Mouse (Mus musculus): ENCODE measurements around the gene Rad9b. TPM values are rescaled to one million over a fixed set of nuclear protein-coding genes. Genes with fewer than 3 reads are reported as not detected.

Gene Rad9b
- total RNA-seq, 4 experiments from 2014 or later = 0.13 to 0.63 (median 0.42) TPM

DNA sequence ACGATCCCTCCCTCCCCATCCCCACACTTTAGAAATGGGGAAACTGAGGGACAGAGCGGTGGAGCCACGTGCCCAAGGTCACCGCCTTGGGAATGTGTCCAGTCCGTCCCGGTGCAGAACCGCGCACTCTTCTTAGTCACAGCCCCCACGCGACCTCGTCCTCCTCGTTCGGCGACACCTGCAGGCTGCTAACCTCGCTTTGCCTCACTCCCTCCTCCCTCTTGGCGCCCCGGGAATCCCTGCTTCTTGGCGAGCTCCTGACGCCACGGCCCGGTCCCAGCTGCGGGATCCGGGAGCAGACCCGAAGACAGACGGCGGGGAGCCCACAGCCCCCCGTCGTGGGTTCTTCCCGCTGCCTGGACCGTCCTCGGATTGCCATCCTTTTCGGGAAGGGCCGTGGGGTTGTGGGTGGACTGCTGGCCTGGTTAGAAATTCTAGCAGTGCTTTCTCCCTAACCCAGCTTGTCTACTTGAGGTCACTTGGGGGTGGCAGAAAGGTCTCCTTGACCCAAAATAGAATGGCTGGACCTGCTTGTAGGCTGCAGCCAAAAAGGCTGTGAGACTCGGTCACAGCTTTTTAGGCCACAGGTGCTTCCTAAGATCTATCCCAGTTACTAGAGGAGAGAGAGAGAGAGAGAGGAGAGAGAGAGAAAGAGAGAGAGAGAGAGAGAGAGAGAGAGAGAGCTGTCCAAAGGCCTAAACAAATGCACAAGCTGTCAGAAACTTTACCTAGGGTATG, 68.8 kb downstream of the Rad9b start:
- DNase-seq (ENCODE audit: low spot score in 2 of 2) = peak in 1 of 2 experiments; percentile 59

DNA sequence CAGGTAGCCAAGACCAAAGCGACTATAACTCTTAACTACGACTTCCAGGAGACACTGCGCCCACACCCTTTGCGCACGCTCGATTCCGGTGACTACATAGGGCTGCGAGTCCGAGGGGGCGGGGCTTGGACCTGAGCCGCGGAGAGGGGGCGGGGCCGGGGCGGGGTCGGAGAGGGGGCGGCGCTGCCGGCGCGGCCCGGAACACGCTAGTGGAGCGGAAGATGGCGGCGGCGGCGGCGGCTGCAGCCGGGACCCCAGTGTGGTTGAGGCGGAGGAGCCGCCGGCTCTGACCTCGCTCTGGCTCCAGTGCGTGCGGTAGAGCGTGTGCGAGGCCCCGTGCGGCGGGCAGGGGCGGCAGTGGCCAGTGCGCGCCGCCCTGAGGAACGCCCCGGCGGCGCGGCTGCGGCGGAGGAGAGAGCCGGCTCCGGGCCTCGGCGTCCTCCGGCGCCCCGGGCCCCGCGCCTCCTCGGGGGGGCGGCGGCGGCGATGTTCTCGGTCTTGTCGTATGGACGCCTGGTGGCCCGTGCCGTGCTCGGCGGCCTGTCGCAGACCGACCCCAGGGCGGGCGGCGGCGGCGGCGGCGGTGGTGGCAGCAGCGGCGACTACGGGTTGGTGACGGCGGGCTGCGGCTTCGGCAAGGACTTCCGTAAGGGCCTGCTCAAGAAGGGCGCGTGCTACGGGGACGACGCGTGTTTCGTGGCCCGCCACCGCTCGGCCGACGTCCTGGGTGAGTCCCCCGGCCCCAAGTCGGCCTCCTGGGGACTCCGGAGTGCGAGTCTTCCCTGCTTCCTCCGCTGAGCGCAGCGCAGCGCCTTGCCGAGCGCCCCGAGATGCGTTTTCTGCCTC, 69.6 kb downstream of the Rad9b start, which contains the start of gene Pptc7:
Pptc7 (plus strand) TSS at position 183 of the 846 bp plus-strand sequence.
- peak; percentile 72 to 84 for DNase-seq (ENCODE audit: low spot score in 2 of 2)

- DNase-seq (ENCODE audit: low spot score in 2 of 2) = no peak
Observed at GRCm38 (mm10) chr5:122283828-122284182, 70.2 kb downstream of the Rad9b start.

DNA sequence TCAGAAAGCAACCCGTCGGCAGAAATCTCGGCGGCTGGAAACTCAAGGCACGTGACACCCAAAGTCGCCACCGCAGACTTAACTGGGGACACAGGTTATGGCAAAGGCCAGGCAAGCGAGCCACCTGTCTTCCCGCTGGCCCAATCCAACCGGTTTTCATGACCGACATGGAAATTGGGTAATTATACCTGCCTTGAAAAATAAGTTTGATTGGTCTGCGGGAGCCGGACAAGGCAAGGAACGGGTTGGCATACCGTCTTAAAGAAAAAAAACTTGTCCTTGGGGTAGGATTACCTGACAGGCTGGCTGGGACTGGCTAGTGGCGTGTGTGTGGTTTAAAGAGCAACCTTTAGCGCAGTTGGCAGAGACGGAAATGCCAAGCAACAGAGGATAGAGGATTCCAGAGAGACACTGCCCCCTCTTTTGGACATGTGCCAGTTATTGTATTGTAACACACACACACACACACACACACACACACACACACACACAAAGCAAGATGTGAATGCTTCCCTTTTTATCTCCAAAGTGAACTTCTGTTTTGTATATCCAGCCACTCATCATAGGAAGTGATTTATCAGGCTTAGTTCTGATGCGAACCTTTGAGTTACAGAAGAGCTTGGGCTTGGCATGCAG, 73.1 kb downstream of the Rad9b start:
- peak; percentile 36 to 66 for DNase-seq (ENCODE audit: low spot score in 2 of 2)

GRCm38 (mm10) chr5:122280422-122280826, 73.6 kb downstream of the Rad9b start:
- DNase-seq (ENCODE audit: low spot score in 2 of 2) = no peak

- peak in 1 of 2 experiments; percentile 40 for DNase-seq (ENCODE audit: low spot score in 2 of 2)
Observed at GRCm38 (mm10) chr5:122279799-122280421, 74.1 kb downstream of the Rad9b start.

DNA sequence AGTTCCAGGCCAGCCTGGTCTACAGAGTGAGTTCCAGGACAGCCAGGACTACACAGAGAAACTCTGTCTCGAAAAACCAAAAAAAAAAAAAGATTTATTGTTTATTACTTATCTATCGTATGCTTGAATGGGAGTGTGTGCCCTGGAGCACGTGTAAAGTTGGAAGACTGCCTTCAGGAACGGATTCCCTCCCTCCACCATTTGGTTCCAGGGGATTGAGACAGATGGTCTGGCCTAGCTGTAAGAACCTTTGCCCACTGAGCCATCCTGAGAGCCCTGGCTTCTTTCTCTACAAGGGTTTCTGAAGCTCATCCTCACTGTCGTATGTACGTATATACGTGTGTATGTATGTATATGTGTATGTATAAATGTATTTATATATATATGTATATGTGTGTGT, 75.1 kb downstream of the Rad9b start:
- DNase-seq (ENCODE audit: low spot score in 2 of 2) = no peak

- DNase-seq (ENCODE audit: low spot score in 2 of 2) = no peak
Observed at GRCm38 (mm10) chr5:122274785-122275184, 79.2 kb downstream of the Rad9b start.

Other genes starting within 250 kb of the Rad9b start
- under 1 TPM in 1 of 4 experiments, not detected in 3; 0.13 TPM for gene Ccdc63, start 213.4 kb downstream of the Rad9b start, total RNA-seq (2022)
- 100 to 1,000 TPM; 108 to 221 (median 143) TPM for gene Ppp1cc, start 196.0 kb downstream of the Rad9b start, total RNA-seq (2022)
- 1 to 10 TPM in 1 of 4 experiments, under 1 TPM in 3; 0.24 to 1.3 (median 0.46) TPM for gene Hvcn1, start 147.4 kb downstream of the Rad9b start, total RNA-seq (2022)
- gene Tctn1, start 89.8 kb downstream of the Rad9b start, total RNA-seq (2022) = 1 to 10 TPM; 1.4 to 2.1 (median 1.7) TPM
- gene Pptc7, start 69.9 kb downstream of the Rad9b start, total RNA-seq (2022) = 100 to 1,000 TPM in 2 of 4 experiments, 10 to 100 TPM in 2; 91.8 to 110 (median 100.0) TPM
- gene Vps29, start 136 bp upstream of the Rad9b start, total RNA-seq (2022) = 10 to 100 TPM; 44.0 to 51.2 (median 46.4) TPM
- gene Gpn3, start 17.6 kb upstream of the Rad9b start, total RNA-seq (2022) = 10 to 100 TPM; 29.1 to 36.2 (median 32.2) TPM
- gene Fam216a, start 18.1 kb upstream of the Rad9b start, total RNA-seq (2022) = 1 to 10 TPM; 4.9 to 5.3 (median 5.2) TPM
- gene Arpc3, start 37.6 kb upstream of the Rad9b start, total RNA-seq (2022) = 10 to 100 TPM; 40.8 to 56.9 (median 49.9) TPM
- gene Anapc7, start 67.5 kb upstream of the Rad9b start, total RNA-seq (2022) = 10 to 100 TPM; 14.3 to 16.8 (median 15.2) TPM
- 100 to 1,000 TPM; 412 to 549 (median 488) TPM for gene Atp2a2, start 148.0 kb upstream of the Rad9b start, total RNA-seq (2022)

Data from gastrocnemius, adult 8-10 months (tissue).